Comparison of ENCODE assay signal across 7 mouse cellular contexts in genomic region chr5:25705567-25706349, GRCm38 (mm10). TPM values are rescaled to one million over a fixed set of nuclear protein-coding genes. Genes with fewer than 3 reads are reported as not detected.
A peak's percentile ranks its signal among the peaks of the same experiment; 100 is the strongest.
DNase-seq lines count a peak whose midpoint lies in the region; ATAC-seq and TF ChIP-seq lines count a peak whose summit lies in the region.

Gene Xrcc2 (minus strand): TSS chr5:25705825.

- intact Hi-C loops in left cerebral cortex, postnatal 4 days (cut with DNase I) = no loop called here

- no peaks in the 10 kb centered on the region for H3K27me3 ChIP-seq in intestine, postnatal 0 days (replicated peaks; ENCODE audit: control insufficient read depth, insufficient read depth, low read length)
- H3K27me3 ChIP-seq in midbrain, embryonic 12.5 days = no peaks in the 10 kb centered on the region
- no peaks in the 10 kb centered on the region for H3K27me3 ChIP-seq in small intestine, adult 2 months (ENCODE audit: control insufficient read depth, insufficient read depth, low read length)

- no peaks in the 10 kb centered on the region for H3K9me3 ChIP-seq in intestine, postnatal 0 days (ENCODE audit: control insufficient read depth)
- no peaks in the 10 kb centered on the region for H3K9me3 ChIP-seq in midbrain, embryonic 12.5 days

- TF ChIP-seq CTCF in intestine, postnatal 0 days (IDR thresholded peaks at IDR 0.05; ENCODE audit: low read depth) = peak; percentile 37; the same call in 1 of the 2 replicates
- no peak for TF ChIP-seq CTCF in small intestine, adult 2 months (IDR thresholded peaks at IDR 0.05; ENCODE audit: extremely low read depth, insufficient read length, insufficient replicate concordance, low read depth, low read length)

- H3K27ac ChIP-seq in intestine, postnatal 0 days (ENCODE audit: low read depth, low read length) = no peak within 1 kb of the TSS
- 0 out of 2 replicates have a peak within 1 kb of the TSS, but pooled peaks have one; percentile 64 for H3K27ac ChIP-seq in midbrain, embryonic 12.5 days (replicated peaks)
- no peak within 1 kb of the TSS for H3K27ac ChIP-seq in small intestine, adult 2 months (ENCODE audit: insufficient read depth, low read depth, low read length)

- peaks cover 5% of the 10 kb centered on the region; the same call in 1 of the 2 replicates for H3K4me1 ChIP-seq in intestine, postnatal 0 days (replicated peaks; ENCODE audit: control insufficient read depth, insufficient read depth, low read length)
- H3K4me1 ChIP-seq in midbrain, embryonic 12.5 days = peaks cover 14% of the 10 kb centered on the region
- no peaks in the 10 kb centered on the region; the same call in 1 of the 2 replicates for H3K4me1 ChIP-seq in small intestine, adult 2 months (ENCODE audit: control insufficient read depth, insufficient read depth, insufficient read length, low read length)

- no peaks in the 10 kb centered on the region for H3K36me3 ChIP-seq in intestine, postnatal 0 days (ENCODE audit: control insufficient read depth, insufficient read depth)
- peaks cover 5% of the 10 kb centered on the region; the same call in 1 of the 2 replicates for H3K36me3 ChIP-seq in midbrain, embryonic 12.5 days
- H3K36me3 ChIP-seq in small intestine, adult 2 months (ENCODE audit: control insufficient read depth, insufficient read depth, low read length) = no peaks in the 10 kb centered on the region

- ATAC-seq in intestine, postnatal 0 days = peak; percentile 90
- peak; percentile 96 for ATAC-seq in midbrain, embryonic 12.5 days (ENCODE audit: low FRiP score, low read depth)

- no peak for TF ChIP-seq POLR2A in small intestine, adult 2 months (IDR thresholded peaks at IDR 0.05; ENCODE audit: low read depth, low read length)

- H3K4me3 ChIP-seq in intestine, postnatal 0 days (ENCODE audit: low read depth, low read length) = peak within 1 kb of the TSS; percentile 67
- H3K4me3 ChIP-seq in midbrain, embryonic 12.5 days = peak within 1 kb of the TSS; percentile 85
- H3K4me3 ChIP-seq in small intestine, adult 2 months (ENCODE audit: low read depth, low read length) = peak within 1 kb of the TSS; percentile 80

- WGBS in intestine, postnatal 0 days = 8% methylated on average over 50 of the region's 51 CpGs
- WGBS in midbrain, embryonic 12.5 days = 8% methylated on average over 51 of the region's 51 CpGs
- WGBS in small intestine, adult 2 months = 8% methylated on average over 51 of the region's 51 CpGs

- DNase-seq in adrenal gland, adult 2 months = peak; percentile 97
- peak; percentile 95 for DNase-seq in embryo, embryonic 11.5 days (ENCODE audit: low read depth, low spot score)
- DNase-seq in gastrocnemius, postnatal 4 days (ENCODE audit: low spot score in 2 of 2) = peak; percentile 96
- peak; percentile 98 for DNase-seq in left cerebral cortex, postnatal 4 days

- peak within 1 kb of the TSS; percentile 74 for H3K4me2 ChIP-seq in intestine, postnatal 0 days (replicated peaks; ENCODE audit: low read depth)
- peak within 1 kb of the TSS; percentile 76 for H3K4me2 ChIP-seq in midbrain, embryonic 12.5 days (replicated peaks)

- peak within 1 kb of the TSS; percentile 43 for H3K9ac ChIP-seq in intestine, postnatal 0 days (ENCODE audit: low read depth, low read length)
- peak within 1 kb of the TSS; percentile 79 for H3K9ac ChIP-seq in midbrain, embryonic 12.5 days (replicated peaks)

RNA-seq across cellular contexts. Expression of gene Xrcc2, which starts in this region (rescaled TPM):
- total RNA-seq in adrenal gland, adult 2 months (2021) = 1 to 10 TPM; 2.6 to 4.8 TPM
- 2.5 and 3.0 TPM in 2 replicates for polyA plus RNA-seq in adrenal gland, adult 2 months (2012; rRNA removed)
- 1 to 10 TPM; 5.3 to 6.0 TPM for total RNA-seq in gastrocnemius, postnatal 4 days (2021)
- polyA plus RNA-seq in intestine, postnatal 0 days (2015; fragmentation: Nextera tagmentation; extraction: Ambion mirVana) = 1.2 and 1.6 TPM in 2 replicates
- total RNA-seq in left cerebral cortex, postnatal 4 days (2021) = 1 to 10 TPM; 5.6 to 7.9 TPM
- 9.3 and 10.2 TPM in 2 replicates for polyA plus RNA-seq in midbrain, embryonic 12.5 days (2016; fragmentation: Nextera tagmentation; extraction: Ambion mirVana)
- 1.3 and 1.6 TPM in 2 replicates for polyA plus RNA-seq in small intestine, adult 2 months (2012; rRNA removed)
